Mouse (Mus musculus) embryonic fibroblast, embryonic 13.5 days (primary cell): Measurements from ENCODE around the gene Arid1b.

Source experiments
- CTCF ChIP-seq: IDR thresholded peaks from 2 replicates; pipeline ENCODE4 v1.5.1; 2011; ENCODE audit warnings: mild to moderate bottlenecking, control low read depth, low read length, moderate library complexity, borderline replicate concordance; ENCODE audit not compliant: insufficient read depth
- POLR2A ChIP-seq: IDR thresholded peaks from 2 replicates; pipeline ENCODE4 v1.6.1; 2011; ENCODE audit warnings: low read depth, mild to moderate bottlenecking, control low read depth, low read length, moderate library complexity

- TF ChIP-seq CTCF = no peak
- no peak for TF ChIP-seq POLR2A
Observed at GRCm38 (mm10) chr17:5326689-5327088, 332.6 kb downstream of the Arid1b start.
